Mouse (Mus musculus) c-Kit-positive CD71-negative TER-119-negative erythroid progenitor cells, embryonic 14.5 days (primary cell): ENCODE measurements at regions not wholly inside any gene's neighbourhood (a gene's known extent, or its start where the extent isn't known, plus 50 kb on each side); places are given as distances from the start of the nearest gene placed in this dataset.

ENCODE experiments used
- DNase-seq: peaks from one replicate; pipeline ENCODE4 v3.0.0-alpha.2; 2013; ENCODE audit warnings: low read depth

- DNase-seq: no peak
Observed at GRCm38 (mm10) chr6:51059923-51060847, 372.3 kb upstream of the Nfe2l3 start.

DNA sequence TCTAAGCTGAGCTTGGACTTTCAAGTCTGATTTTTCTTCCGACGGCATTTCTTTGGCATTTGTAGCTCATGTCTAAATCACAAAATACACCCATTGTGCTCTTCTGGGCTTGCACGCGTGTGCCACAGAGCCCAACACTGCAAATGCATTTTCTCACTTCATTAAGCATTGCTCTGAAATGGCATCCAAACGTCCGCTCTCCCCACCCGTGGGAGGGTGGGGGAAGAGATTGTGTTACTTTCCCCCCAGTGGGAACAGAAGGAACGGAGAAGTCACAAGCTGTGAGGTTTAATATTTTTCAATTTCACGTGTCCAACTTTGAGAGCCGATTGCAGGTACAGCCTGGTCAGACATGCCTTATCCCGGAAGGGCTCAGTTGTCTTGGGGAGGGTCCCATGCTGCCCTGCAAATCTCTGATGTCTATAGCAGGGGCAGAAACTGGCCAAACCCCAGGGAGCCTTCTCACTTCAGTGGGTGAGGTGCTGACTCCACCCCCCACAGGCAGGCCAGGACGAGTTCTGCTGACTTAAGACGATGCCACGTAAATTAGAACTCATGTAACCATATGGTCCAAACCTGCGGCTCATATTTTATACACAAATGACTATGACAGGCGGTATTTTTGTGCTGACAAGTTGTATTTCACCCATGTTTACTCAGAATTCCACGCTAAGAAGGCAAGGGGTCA is 371.5 kb upstream of the Nfe2l3 start:
- DNase-seq: no peak

DNA sequence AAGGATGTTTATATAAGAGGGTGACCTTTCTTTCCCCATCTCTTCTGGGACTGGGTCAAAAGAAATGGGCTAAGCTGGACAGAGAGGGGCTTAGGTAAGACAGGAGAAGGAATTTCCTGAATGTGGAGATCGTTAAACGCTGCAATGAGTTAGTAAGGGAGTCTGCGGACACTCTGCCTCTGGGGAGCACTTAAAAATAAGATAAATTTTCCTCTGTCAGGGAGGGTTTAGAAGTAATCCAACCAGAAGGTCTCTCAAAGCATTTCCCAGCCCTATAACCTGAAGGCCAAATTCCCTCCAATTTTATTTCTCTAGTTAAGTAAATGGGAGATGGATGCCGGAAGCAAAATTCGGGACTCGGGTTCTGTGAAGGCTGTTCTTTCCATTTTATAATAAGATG is 367.3 kb upstream of the Nfe2l3 start:
- no peak for DNase-seq

- DNase-seq: no peak
Observed at GRCm38 (mm10) chr6:51067332-51067731, 365.1 kb upstream of the Nfe2l3 start.

DNA sequence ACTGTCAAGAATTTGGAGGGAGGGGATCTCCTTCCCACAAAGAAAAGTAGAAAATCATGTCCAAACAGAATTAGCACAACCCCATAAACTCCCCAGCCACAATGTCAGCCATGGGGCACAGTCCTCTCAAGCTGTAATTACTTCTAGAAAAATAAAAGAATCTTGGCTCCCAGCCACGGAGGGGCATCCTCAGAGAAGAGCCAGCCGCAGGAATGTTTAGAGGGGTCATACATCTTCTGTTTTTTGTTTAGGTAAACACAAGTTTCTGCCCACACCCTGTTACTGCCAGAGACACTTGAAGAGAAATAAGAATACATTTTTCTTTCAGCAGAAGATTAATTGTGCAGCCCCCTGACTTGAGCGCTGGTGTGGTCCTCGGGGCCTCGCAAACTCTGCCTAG is 362.5 kb upstream of the Nfe2l3 start:
- DNase-seq: no peak

GRCm38 (mm10) chr6:51071243-51071642 is 361.2 kb upstream of the Nfe2l3 start:
- no peak for DNase-seq

DNA sequence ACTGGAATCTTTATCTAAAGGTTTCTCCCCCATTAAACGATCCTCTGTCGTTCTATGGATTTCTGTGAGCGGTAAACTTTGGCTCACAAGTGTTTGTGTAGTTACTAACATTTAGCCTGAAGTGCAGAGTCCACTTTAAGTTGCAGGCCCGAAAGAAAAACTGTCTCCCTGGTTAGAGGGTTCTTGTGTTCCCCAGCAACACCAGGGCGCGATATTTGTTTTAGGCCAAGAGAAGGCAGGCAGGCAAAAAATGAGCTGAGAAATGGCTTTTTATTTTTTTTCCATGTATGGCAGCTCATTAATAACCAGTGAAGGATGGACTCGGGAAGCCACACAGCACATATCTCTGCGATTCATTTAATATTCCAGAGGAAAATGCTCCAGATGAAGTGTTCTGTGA is 357.4 kb upstream of the Nfe2l3 start:
- DNase-seq: no peak

DNA sequence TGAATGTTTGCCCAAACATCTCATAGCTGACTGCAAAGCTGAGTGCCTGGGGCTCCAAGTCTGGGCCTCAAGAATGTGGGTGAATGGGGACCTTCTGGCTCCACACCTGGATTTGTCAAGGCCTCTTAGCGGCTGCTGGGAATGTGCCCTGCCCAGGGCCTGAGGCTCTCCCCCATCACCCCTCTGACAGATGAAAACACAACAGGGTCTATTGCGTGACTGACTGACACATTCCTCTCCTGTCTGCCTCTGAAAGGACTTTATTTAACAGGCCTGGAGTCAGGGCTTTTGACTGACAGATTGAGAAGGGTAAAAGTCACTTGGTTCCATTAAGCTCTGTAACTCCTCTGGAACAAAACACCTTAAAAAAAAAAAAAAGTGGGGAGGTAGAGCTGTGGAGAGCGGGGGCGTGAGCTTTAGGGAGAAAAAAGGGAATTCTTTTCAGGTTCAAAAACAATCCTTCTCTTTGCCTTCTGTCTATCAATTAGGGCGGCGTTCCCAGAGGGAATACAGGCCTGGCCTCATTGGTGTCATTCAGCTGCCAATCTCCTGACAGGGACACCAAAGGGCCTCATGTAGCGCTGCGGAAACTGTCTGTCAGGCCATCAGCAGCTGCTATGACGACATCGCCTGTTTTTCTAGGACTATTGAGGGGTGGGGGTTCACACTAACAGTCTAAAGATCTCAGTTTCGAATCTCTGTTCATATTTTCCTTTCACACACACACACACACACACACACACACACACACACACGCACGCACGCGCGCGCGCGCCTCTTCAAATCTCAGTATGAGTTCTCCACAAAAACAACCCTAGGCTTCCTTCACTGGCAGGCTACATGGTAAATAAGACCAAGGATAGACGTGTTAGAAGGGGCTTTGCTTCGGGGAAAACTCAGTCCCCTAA is 355.4 kb upstream of the Nfe2l3 start:
- DNase-seq: no peak

DNA sequence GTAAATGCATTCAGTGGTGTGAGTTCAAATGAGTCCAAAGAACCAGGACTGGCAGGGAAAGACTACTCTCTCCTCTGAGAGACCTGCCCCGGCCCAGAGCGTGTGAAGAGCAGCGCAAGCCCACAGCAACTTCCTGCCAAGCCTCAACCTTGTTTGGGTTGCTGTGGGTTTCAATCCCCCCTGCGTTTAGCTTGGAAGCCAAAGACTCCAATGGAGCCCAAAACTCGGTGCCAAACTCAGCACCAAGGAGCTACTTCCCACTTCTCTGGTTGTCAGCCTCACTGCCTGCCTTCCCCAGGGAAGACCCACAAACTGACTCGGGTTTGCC is 354.7 kb upstream of the Nfe2l3 start:
- no peak for DNase-seq

- no peak for DNase-seq
Observed at GRCm38 (mm10) chr6:51078353-51078966, 354.0 kb upstream of the Nfe2l3 start.

DNA sequence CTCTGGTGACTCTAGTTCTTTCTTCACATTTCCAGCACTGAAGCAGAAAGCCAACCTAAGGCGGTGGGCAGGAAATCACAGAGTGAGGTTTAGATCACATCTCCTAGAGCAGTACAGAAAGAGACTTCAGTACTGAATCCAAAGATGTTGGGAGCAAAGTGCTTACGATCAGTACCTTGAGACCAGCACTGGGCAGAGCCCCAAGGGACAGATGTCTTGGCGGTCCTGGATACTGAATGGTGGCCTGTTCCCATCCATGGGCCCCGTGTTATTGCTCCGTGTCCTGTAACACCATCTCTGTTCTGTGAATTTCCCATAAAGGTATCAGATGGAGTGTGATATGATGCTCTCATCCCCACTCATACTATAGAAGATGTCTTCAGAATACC is 353.5 kb upstream of the Nfe2l3 start:
- no peak for DNase-seq

DNA sequence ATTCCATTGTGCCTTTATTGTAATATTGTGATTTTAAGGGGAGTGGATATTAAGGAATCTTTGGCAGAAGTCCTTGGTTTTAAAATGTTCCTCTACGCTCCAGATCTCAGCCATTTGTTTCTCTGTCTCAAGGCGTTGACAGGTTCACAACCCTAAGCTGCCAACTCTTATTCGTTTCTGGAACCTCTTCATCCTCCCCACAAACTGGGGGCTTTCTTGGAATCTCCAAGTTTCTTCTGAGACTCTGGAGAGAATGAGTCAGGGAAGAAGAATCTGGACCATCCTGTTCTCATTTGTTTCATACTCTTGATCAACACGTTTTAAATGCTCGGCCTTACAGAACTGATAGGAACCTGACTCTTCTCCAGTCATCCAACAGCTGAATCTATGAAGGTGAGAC is 351.4 kb upstream of the Nfe2l3 start:
- no peak for DNase-seq

- no peak for DNase-seq
Observed at GRCm38 (mm10) chr6:51084656-51085055, 347.8 kb upstream of the Nfe2l3 start.

- no peak for DNase-seq
Observed at GRCm38 (mm10) chr6:51085547-51085946, 346.9 kb upstream of the Nfe2l3 start.

DNA sequence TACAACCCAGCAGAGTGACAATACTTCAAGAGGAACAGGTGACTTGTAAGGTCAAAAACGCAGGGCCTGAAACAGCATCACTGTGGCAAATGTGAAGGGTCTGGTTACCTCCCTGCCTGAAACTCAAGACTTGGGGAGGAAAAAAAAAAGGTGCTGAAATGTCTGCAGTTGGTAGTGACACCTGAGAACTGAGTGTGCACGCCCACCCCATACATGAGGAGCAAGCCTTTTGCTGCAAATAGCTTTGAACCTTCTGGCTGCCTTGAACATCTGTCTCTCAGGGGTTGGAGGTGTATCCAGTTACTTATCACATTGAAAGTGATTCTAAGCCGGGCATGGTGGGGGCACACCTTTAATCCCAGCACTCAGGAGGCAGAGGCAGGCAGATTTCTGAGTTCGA is 346.1 kb upstream of the Nfe2l3 start:
- DNase-seq: no peak

DNA sequence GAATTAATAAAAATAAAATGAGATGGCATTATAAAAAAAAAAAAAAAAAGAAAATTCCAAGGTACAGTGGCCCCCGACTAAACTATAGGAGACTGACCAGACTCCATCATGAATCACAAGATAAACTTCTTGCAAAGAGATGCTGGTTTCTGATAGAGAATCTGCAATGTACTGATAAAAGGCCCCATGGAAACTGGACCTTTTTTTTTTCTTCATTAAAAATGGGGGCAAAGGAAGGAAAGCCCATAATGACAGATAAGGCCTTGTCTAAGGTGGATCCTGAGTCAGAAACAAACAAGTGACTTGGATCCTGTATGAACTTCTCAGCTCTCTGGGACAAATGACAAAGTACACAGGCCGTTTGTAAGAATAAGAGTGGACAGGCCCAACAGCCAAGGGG is 344.7 kb upstream of the Nfe2l3 start:
- DNase-seq: no peak

GRCm38 (mm10) chr6:51088641-51089372 is 343.7 kb upstream of the Nfe2l3 start:
- no peak for DNase-seq

DNA sequence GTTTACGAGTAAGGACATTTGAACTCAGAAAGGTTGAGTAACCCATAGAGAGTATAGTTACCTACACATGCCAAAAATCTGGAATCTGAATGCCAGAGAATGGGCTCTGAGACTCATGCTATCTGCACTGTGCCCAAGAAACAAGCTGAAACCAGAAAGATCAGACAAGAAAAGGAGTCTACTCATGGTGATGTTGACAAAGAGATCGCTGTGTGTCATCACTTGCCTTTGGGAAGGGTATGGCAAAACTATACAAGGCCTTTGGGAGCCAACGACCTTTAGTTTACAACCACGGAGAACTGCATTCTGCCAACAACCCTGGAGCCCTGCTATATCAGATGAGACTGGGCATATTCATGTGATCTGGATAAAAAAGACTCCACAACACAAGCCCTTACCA is 339.3 kb upstream of the Nfe2l3 start:
- no peak for DNase-seq

GRCm38 (mm10) chr6:51094304-51094703 is 338.2 kb upstream of the Nfe2l3 start:
- DNase-seq: no peak

GRCm38 (mm10) chr6:51097488-51097887 is 335.0 kb upstream of the Nfe2l3 start:
- DNase-seq: no peak

- no peak for DNase-seq
Observed at GRCm38 (mm10) chr6:51100341-51100740, 332.1 kb upstream of the Nfe2l3 start.
